10 mouse cellular contexts compared by ENCODE assay signal in the genomic region with DNA sequence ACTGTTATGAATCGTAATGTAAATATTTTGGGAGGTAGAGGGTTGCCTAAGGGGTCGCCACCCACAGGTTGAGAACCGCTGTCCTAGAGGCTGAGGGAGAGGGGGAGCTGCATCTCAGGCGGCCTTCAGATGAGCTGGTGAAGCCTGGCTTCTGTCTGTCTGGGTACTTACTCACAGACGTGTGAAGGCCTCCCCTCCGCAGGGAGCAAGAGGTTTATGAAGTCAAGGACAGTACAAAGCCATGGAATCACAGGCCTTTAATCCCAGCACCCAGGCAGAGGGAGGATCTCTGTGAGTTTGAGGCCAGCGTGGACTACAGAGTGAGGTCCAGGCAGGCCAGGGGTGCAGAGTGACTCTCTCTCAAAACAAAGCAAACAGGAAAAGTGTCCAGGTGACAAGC. TPM values are rescaled to one million over a fixed set of nuclear protein-coding genes. Genes with fewer than 3 reads are reported as not detected.
DNase-seq lines count a peak whose midpoint lies in the region; ATAC-seq and TF ChIP-seq lines count a peak whose summit lies in the region.
"Had no signal": no experiment of that assay in that cellular context is flagged by ENCODE, and none has a peak within 500 bp of the region (broad histone marks: within the 10 kb centered on the region; RNA-seq: fewer than 3 reads in every experiment).

No protein-coding gene starts in this region.

- no peak for TF ChIP-seq CTCF in heart, postnatal 0 days (IDR thresholded peaks at IDR 0.05; ENCODE audit: low read depth)
- no peak for TF ChIP-seq CTCF in cerebellum, adult 2 months (IDR thresholded peaks at IDR 0.05; ENCODE audit: borderline replicate concordance, insufficient read depth, low read depth, low read length)

- WGBS in heart, postnatal 0 days: 60% methylated on average over 7 of the region's 7 CpGs
- 75% methylated on average over 7 of the region's 7 CpGs for WGBS in hindbrain, embryonic 16.5 days
- 85% methylated on average over 7 of the region's 7 CpGs for WGBS in cerebellum, adult 2 months

- no peak overlapping the region for H3K27ac ChIP-seq in heart, postnatal 0 days (ENCODE audit: low read depth)
- 0 out of 2 replicates have a peak overlapping the region, but pooled peaks have one; percentile 34 for H3K27ac ChIP-seq in hindbrain, embryonic 16.5 days (ENCODE audit: low read depth, low read length)
- no peak overlapping the region for H3K27ac ChIP-seq in cerebellum, adult 2 months (ENCODE audit: insufficient read depth, low read length)

- no peaks in the 10 kb centered on the region for H3K9me3 ChIP-seq in heart, postnatal 0 days (replicated peaks; ENCODE audit: control insufficient read depth, low read length)
- H3K9me3 ChIP-seq in hindbrain, embryonic 16.5 days (ENCODE audit: control insufficient read depth, low read length): no peaks in the 10 kb centered on the region

- intact Hi-C loops in heart, postnatal 25 days (cut with DNase I): no loop called here

- H3K36me3 ChIP-seq in heart, postnatal 0 days (replicated peaks; ENCODE audit: control insufficient read depth, insufficient read depth, low read length): peaks cover 22% of the 10 kb centered on the region; the same call in 1 of the 2 replicates
- H3K36me3 ChIP-seq in hindbrain, embryonic 16.5 days (ENCODE audit: control insufficient read depth, insufficient read depth, low read length): no peaks in the 10 kb centered on the region; the same call in 1 of the 2 replicates

- no peak for TF ChIP-seq POLR2A in cerebellum, adult 2 months (IDR thresholded peaks at IDR 0.05; ENCODE audit: borderline replicate concordance, insufficient read depth, low read length)

- TF ChIP-seq EP300 in heart, postnatal 0 days (IDR thresholded peaks at IDR 0.05; ENCODE audit: low read depth): no peak

- H3K9ac ChIP-seq in heart, postnatal 0 days (replicated peaks; ENCODE audit: low read depth, low read length): no peak overlapping the region
- H3K9ac ChIP-seq in hindbrain, embryonic 16.5 days (ENCODE audit: low read depth, low read length): peak overlapping the region; percentile 13; the same call in 1 of the 2 replicates

- DNase-seq in adrenal gland, adult 2 months: peak; percentile 76
- DNase-seq in adrenal gland, adult 18-20 months (ENCODE audit: low spot score in 2 of 2): no peak
- no peak for DNase-seq in heart, postnatal 0 days (ENCODE audit: low spot score)
- DNase-seq in heart, postnatal 25 days (ENCODE audit: low spot score): no peak
- DNase-seq in adrenal gland, postnatal 10 days: peak; percentile 48
- no peak for DNase-seq in frontal cortex, adult 2 months (ENCODE audit: extremely low spot score in 1 of 2, low spot score in 1 of 2)
- DNase-seq in cerebellum, adult 2 months: no peak
- DNase-seq: cerebellum, adult 11-12 months had no signal

- no peaks in the 10 kb centered on the region for H3K27me3 ChIP-seq in heart, postnatal 0 days (ENCODE audit: control insufficient read depth, insufficient read depth, low read length)
- H3K27me3 ChIP-seq in hindbrain, embryonic 16.5 days (replicated peaks; ENCODE audit: control insufficient read depth, insufficient read depth, low read length): no peaks in the 10 kb centered on the region
- no peaks in the 10 kb centered on the region for H3K27me3 ChIP-seq in cerebellum, adult 2 months (ENCODE audit: control insufficient read depth, insufficient read depth, low read length)

- no peak overlapping the region for H3K4me3 ChIP-seq in heart, postnatal 0 days (ENCODE audit: low read depth, low read length)
- H3K4me3 ChIP-seq in hindbrain, embryonic 16.5 days (ENCODE audit: low read length): no peak overlapping the region
- H3K4me3 ChIP-seq in cerebellum, adult 2 months (replicated peaks; ENCODE audit: insufficient read depth, low read depth, low read length): no peak overlapping the region
- H3K4me3 ChIP-seq: erythroblast, embryonic 14.5 days had no signal

- peaks cover 2% of the 10 kb centered on the region; the same call in 1 of the 2 replicates for H3K4me1 ChIP-seq in heart, postnatal 0 days (ENCODE audit: control insufficient read depth, insufficient read depth)
- peaks cover 9% of the 10 kb centered on the region for H3K4me1 ChIP-seq in hindbrain, embryonic 16.5 days (ENCODE audit: control insufficient read depth, insufficient read depth, low read depth, low read length)
- H3K4me1 ChIP-seq in cerebellum, adult 2 months (ENCODE audit: control insufficient read depth, insufficient read depth, low read length): peaks cover 5% of the 10 kb centered on the region

- peak; percentile 24; the same call in 1 of the 2 replicates for ATAC-seq in heart, postnatal 0 days (ENCODE audit: insufficient read depth, low read depth)
- ATAC-seq in hindbrain, embryonic 16.5 days: no peak

- no peak overlapping the region for H3K4me2 ChIP-seq in heart, postnatal 0 days (ENCODE audit: low read depth, low read length)
- H3K4me2 ChIP-seq in hindbrain, embryonic 16.5 days (ENCODE audit: low read length): no peak overlapping the region

RNA-seq across cellular contexts. Expression of a gene that starts 21.0 kb away (rescaled TPM):
- 10 to 100 TPM; 12.1 to 18.7 TPM for total RNA-seq in adrenal gland, adult 2 months (2021)
- 9.1 and 15.1 TPM in 2 replicates for polyA plus RNA-seq in adrenal gland, adult 2 months (2012; rRNA removed)
- total RNA-seq in adrenal gland, adult 18-20 months (2021): 10 to 100 TPM; 15.2 to 17.8 TPM
- total RNA-seq in heart, postnatal 0 days (2014; rRNA removed; ENCODE audit: low replicate concordance): 16.3 and 17.2 TPM in 2 replicates
- 7.2 and 7.8 TPM in 2 replicates for polyA plus RNA-seq in heart, postnatal 0 days (2015; fragmentation: Nextera tagmentation; extraction: Ambion mirVana)
- total RNA-seq in heart, postnatal 25 days (2021): 1 to 10 TPM; 7.6 to 9.2 TPM
- total RNA-seq in adrenal gland, postnatal 10 days (2021): 10 to 100 TPM; 20.8 to 22.1 TPM
- 7.8 and 8.5 TPM in 2 replicates for polyA plus RNA-seq in hindbrain, embryonic 16.5 days (2015; fragmentation: Nextera tagmentation; extraction: Ambion mirVana)
- polyA plus RNA-seq in frontal cortex, adult 2 months (2012; rRNA removed): 11.4 and 12.4 TPM in 2 replicates
- polyA plus RNA-seq in cerebellum, adult 2 months (2012; rRNA removed): 7.1 and 8.9 TPM in 2 replicates
- polyA plus RNA-seq: erythroblast, embryonic 14.5 days had no signal

RNA-seq across cellular contexts. Expression of a gene that starts 33.5 kb away (rescaled TPM):
- total RNA-seq in adrenal gland, adult 2 months (2021): 1 to 10 TPM; 3.1 to 4.4 TPM
- polyA plus RNA-seq in adrenal gland, adult 2 months (2012; rRNA removed): 4.9 and 5.6 TPM in 2 replicates
- total RNA-seq in adrenal gland, adult 18-20 months (2021): 1 to 10 TPM; 3.3 to 4.2 TPM
- total RNA-seq in heart, postnatal 0 days (2014; rRNA removed; ENCODE audit: low replicate concordance): 3.1 and 11.5 TPM in 2 replicates
- 2.9 and 3.4 TPM in 2 replicates for polyA plus RNA-seq in heart, postnatal 0 days (2015; fragmentation: Nextera tagmentation; extraction: Ambion mirVana)
- 10 to 100 TPM; 18.0 to 19.4 TPM for total RNA-seq in heart, postnatal 25 days (2021)
- 1 to 10 TPM; 1.1 to 3.1 TPM for total RNA-seq in adrenal gland, postnatal 10 days (2021)
- polyA plus RNA-seq in hindbrain, embryonic 16.5 days (2015; fragmentation: Nextera tagmentation; extraction: Ambion mirVana): 0.65 and 0.66 TPM in 2 replicates
- 30.3 and 32.1 TPM in 2 replicates for polyA plus RNA-seq in frontal cortex, adult 2 months (2012; rRNA removed)
- polyA plus RNA-seq in cerebellum, adult 2 months (2012; rRNA removed): 10.3 and 13.0 TPM in 2 replicates
- polyA plus RNA-seq: erythroblast, embryonic 14.5 days had no signal

RNA-seq across cellular contexts. Expression of a gene that starts 51.0 kb away (rescaled TPM):
- total RNA-seq in adrenal gland, adult 2 months (2021): 10 to 100 TPM; 28.7 to 31.8 TPM
- polyA plus RNA-seq in adrenal gland, adult 2 months (2012; rRNA removed): 1.3 and 2.4 TPM in 2 replicates
- 10 to 100 TPM; 24.8 to 25.6 TPM for total RNA-seq in adrenal gland, adult 18-20 months (2021)
- 149 and 227 TPM in 2 replicates for total RNA-seq in heart, postnatal 0 days (2014; rRNA removed; ENCODE audit: low replicate concordance)
- 372 and 387 TPM in 2 replicates for polyA plus RNA-seq in heart, postnatal 0 days (2015; fragmentation: Nextera tagmentation; extraction: Ambion mirVana)
- total RNA-seq in heart, postnatal 25 days (2021): 10 to 100 TPM; 24.5 to 26.4 TPM
- 100 to 1,000 TPM; 140 to 156 TPM for total RNA-seq in adrenal gland, postnatal 10 days (2021)
- 5,655 and 5,657 TPM in 2 replicates for polyA plus RNA-seq in hindbrain, embryonic 16.5 days (2015; fragmentation: Nextera tagmentation; extraction: Ambion mirVana)
- 976 and 1,019 TPM in 2 replicates for polyA plus RNA-seq in frontal cortex, adult 2 months (2012; rRNA removed)
- 361 and 454 TPM in 2 replicates for polyA plus RNA-seq in cerebellum, adult 2 months (2012; rRNA removed)

Comparison
In these comparisons a context has a peak if more than half of its experiments do, and no peak if none do; other contexts are left out.
1. DNase-seq: peak in adrenal gland, adult 2 months (single experiment) and adrenal gland, postnatal 10 days (single experiment); none in adrenal gland, adult 18-20 months (0 of 2), heart, postnatal 0 days (single experiment), heart, postnatal 25 days (single experiment), frontal cortex, adult 2 months (0 of 2) and cerebellum, adult 2 months (0 of 2).